Mouse (Mus musculus): Measurements from ENCODE around the gene Hyal2.

GRCm38 (mm10) chr9:107578587-107578986 lies 10.8 kb downstream of the Hyal2 start, which contains the start of gene Naa80:
- TF ChIP-seq MYB (IDR thresholded peaks at IDR 0.05; ENCODE audit: low read depth, low read length) (no peak), SIN3A (IDR thresholded peaks at IDR 0.05; ENCODE audit: low read length) (no peak), POLR2A (IDR thresholded peaks at IDR 0.05; ENCODE audit: control insufficient read depth in 1 of 2, insufficient read depth in 1 of 2, low read depth in 1 of 2, low read length in 2 of 2, poor library complexity in 1 of 2) (no peak)

Data from MEL (cell line).